Mouse (Mus musculus): ENCODE measurements around the gene Capn2.

- TF ChIP-seq CTCF (IDR thresholded peaks at IDR 0.05; ENCODE audit: control insufficient read depth, insufficient read depth, insufficient replicate concordance, low read depth, low read length) (no peak), POLR2A (IDR thresholded peaks at IDR 0.05; ENCODE audit: control insufficient read depth, low read depth, low read length) (no peak)
Measured at GRCm38 (mm10) chr1:182482991-182483909, 34.2 kb downstream of the Capn2 start.
